Mouse (Mus musculus) yolk sac, embryonic 10.5 days (tissue): ENCODE measurements around the gene Armc3.
"Not testable (repeated sequence)": the region's sequence is repeated elsewhere in the genome, so short reads cannot be mapped to it uniquely, and the experiment has no call there.

Experiments
- DNase-seq: peaks from one replicate; pipeline ENCODE4 v3.0.0-alpha.2; 2017; ENCODE audit warnings: low spot score

Gene Armc3

DNA sequence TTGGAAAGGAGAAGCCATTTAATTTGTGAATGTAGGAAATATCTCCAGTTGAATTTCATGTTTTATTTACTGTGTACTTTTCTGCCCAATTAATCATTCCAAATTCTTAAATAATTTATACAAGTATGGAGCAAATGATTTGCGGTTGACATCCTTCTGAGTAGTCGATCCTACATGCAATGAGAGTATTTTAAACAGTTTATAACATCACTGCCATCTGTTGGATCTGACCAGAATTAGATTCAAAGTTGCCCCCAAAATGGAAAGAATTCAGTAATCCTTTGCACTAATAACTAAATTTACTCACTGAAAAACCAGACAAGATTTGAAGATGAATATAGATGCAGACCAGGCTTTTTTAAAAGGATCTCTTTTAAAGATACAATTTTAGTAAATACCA, 75.5 kb downstream of the Armc3 start:
- DNase-seq = no peak

DNA sequence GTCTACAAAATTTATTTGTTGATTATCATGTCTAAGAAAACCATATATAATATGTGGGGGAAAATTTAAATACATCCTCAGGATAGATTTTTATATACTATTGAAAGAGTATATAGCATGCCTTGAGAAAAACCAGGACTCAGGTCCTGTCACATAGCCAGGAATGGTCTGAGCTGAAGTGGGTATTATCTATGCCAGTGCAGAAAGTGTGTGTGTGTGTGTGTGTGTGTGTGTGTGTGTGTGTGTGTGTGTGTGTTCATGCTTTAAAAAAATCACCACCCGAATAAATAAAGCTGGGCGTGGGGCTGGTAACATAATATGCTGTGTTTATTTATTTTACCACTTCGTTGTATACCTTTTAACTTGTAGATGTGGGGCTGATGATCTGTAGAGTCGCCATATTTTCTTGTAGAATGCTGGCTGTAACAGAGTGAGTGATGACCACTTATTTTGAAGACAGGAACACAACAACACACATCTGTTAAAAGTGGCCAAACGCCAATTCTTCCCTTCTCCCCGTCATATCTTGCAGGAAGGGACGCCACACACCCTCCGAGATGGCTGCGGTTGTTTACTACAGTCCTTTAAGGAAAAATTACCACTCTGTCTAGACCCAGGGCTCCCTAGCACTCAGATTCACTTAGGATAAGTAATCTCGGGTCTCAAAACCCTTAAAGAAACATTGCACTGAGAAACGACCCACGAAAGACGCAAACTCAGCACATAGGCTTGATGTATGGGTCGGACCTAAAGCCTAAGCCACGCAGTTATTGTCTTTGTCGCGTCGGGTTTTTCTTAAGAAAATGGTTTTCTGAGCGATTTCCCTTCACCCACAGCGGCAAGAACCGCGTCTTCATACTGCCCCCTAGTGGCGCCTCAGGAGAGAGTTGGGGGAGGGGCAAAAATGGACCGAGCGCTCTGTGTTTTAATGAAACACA, 76.8 kb downstream of the Armc3 start:
- peak; percentile 53 for DNase-seq

DNA sequence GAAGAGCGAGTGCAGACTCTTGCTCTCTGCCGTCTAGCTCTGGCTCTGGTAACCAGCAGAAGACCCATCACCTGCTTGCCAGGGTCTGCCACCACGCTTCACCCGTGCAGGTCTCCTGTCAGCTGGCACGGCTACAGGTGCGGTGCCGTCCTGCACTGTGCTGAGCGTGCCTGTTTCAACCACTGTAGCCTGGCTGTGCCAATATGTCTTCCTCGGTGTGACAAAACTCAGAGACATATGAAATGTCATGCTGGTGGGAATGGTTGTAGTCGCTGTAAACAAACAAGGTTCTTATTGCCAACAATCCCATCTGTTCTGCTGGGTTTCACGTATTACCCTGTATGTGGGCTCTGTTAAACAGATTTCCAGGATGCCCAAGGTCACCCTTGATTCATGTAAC, 81.2 kb downstream of the Armc3 start:
- DNase-seq = no peak

DNA sequence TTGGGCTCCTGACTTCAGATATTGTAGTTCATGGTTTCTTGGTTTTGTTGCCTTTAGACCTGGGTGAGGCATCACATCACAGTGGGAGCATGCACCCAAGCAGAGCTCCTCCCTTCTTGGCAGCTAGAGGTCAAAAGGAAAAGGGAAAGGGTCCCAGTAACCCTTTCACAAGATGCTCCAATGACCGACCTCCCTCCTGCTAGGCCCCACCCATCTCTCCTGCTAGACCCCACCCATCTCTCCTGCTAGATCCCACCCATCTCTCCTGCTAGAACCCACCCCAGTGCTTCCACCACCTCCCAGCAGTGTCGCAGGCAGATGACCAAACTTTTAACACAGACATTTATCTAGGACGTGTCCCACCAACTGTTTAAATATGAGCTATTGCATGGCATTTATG, 93.3 kb downstream of the Armc3 start:
- DNase-seq = no peak

DNA sequence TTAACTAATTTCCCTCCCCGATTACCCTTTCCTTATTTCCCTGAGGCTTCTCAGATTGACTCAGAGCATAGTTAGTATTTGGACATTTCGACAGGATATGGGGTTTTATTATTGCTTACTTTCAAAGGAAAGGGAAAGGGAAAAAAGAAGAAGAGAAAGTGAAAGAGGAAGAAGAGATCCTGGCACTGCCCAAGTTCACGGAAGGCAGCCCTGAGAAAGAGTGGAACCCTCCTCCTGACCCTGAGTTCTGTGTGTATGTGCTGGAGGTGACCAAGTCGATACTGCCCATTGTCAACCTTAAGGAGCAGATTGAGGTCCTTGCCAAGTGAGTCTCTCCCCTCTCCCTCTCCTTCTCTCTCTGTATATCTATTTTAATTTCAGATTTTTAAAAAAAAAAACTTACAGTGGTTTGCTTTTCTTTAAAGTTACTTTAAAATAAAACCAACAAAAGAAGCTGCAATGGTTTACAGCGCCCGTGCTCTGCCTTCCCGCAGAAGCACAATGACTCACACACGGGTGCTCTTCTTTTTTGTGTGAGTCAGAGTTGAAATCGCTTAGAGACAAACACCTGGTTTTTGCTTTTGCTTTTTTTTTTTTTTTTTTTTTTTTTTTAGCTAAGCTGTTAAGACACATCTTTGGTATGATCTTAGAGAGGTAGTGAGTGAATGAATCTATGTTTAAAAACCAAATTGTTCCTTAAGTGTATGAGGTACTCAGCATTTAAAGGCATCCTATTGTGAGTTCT, 101.4 kb downstream of the Armc3 start:
- no peak for DNase-seq

DNA sequence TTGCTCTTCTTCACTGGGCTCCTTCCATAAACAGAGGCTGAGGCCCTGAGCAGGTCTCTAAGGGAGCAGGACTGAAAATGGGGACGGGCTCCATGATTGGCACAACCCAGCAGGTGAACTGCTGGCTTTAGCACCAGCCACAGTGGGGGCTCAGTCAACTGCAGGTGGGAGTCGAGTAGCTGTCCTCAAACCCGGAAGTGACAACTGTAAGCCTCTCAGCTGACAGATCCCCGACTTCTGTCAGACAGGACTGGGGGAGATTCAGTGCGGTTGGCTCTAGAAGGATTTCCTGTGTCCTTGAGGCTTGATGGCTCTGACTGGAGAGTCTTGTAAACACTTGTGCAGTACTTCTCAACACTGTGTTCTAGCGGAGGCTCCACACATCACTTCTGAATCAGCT, 102.1 kb downstream of the Armc3 start:
- peak; percentile 2 for DNase-seq

DNA sequence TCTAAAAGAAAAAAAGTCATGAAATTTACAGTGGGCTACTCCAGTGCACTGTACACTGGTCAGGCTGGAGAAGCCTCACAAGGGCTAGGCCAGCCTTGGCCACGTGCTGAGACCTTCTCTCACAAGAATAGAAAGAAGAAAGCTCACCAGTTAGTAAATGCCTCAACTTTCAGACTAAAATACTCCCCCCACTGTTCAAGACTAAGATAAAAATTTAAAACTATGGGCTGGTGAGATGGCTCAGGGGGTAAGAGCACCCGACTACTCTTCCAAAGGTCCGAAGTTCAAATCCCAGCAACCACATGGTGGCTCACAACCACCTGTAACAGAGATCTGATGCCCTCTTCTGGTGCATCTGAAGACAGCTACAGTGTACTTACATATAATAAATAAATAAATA, 104.0 kb downstream of the Armc3 start:
- not testable (repeated sequence) for DNase-seq

DNA sequence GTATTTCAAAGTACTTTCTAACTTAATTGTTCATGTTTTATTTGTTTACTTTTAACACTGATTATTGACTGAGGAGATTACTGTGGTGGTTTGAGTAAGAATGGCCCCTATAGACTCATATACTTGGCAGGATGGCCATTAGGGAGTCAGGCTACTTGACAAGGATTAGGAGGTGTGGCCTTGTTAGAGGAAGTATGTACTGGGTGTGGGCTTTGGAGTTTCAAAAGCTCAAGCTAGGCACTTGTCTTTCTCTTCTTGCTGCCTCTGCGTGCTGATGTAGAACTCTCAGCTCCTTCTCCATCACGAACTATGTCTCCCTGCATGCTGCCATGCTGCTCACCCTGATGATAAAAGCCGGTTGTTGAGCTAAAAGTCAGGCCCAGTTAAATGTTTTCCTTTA, 111.4 kb downstream of the Armc3 start:
- no peak for DNase-seq

DNA sequence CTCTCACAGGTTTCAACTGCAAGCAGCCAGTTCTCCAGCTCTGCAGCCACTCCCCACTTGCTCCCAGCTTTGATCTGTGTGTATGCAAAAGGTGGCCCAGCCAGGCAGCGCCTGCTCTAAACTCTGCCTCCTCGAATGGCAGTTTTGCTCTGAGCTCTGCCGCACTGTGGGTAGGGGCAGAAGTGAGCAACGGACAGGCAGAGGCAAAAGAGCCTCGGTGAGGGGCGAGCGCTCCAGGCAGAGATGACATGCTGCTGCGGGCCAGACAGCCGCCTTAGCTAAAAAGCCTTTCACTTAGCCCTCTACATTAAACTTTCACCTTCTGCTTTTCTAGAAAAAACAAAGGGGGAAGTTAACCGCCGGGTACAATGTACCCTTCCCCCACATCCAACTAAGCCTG, 117.0 kb downstream of the Armc3 start:
- no peak for DNase-seq

DNA sequence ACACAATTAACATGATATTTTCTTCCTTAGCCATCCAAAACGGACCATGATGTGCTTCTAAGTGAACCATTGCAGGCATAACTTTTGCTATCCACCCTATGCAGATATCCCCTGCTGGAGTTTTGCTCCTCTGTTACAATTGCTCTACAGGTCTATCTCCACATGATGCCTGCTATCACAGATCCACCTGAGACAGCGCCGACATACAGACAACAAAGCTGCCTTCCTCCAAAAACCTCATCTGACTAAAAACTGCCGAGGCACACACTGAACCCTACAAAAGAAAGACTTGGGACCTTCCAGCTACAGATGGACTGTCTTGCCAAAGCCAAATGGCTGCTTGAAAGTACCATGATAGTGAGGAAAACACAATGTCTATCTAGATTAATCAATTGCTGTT, 117.6 kb downstream of the Armc3 start:
- DNase-seq = no peak

DNA sequence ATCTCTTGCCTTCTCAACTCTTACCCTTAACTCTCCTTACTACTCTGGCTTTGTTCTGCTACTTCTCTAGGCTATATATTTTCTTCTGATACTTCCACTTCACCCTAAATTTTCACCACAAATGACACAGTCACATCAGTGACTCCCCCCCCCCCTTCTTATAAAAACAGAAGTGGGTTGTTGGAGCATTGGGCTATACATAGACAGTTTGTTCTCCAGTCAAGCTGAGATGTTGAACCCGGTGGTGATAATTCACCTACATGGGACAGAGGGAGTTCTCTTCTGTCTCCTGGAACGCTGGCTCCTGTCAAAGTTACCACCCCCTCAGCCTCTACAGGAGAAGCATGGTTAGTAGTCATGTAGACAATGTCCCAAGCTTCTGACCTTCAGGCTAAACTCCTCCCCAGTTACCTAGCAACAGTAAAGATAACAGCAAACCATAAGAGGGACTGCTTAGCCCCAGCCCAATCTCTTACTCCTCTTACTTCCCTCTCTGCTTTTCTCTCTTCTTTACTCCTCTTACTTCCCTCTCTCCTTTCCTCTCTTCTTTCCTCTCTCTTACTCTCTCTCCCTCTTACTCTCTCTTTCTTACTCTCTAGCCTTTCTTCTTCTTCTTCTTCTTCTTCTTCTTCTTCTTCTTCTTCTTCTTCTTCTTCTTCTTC, 118.2 kb downstream of the Armc3 start:
- DNase-seq = not testable (repeated sequence)

DNA sequence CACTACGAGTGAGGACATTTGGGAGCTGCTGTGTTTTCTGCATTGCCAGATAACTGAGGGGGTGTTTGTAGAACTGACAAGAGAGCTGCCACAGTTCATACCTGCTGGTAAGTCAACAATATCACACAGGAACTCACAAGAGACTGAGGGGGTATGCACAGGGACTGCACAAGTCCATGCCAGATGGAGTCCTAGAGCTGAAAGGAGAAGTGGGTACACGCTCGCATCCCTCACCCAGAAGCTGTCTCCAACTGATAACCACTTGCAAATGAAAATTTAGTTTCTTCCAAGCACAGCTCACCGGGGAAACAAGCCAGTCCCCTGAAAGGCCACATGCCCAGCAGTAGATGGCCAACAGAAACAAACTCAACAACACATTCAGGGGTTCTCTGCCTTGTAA, 119.4 kb downstream of the Armc3 start:
- DNase-seq = no peak

DNA sequence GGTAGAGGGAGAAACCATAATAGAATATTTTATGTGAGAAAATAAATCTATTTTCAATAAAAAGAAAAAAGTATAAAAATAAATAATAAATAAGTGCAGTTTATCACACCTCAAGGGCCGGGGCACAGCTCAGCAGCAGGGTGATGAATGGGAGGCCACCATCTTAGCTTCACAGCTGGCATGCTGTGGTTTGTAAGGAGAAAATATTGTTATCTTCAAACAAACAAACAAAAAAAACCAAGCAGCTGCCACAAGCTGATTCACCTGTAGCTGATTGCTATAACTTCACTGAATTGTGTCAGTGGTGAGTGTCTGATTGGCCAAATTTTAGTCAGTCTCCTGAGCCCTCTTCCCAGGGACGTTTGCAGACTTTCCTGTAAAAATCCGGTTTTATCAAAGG, 120.2 kb downstream of the Armc3 start:
- no peak for DNase-seq

DNA sequence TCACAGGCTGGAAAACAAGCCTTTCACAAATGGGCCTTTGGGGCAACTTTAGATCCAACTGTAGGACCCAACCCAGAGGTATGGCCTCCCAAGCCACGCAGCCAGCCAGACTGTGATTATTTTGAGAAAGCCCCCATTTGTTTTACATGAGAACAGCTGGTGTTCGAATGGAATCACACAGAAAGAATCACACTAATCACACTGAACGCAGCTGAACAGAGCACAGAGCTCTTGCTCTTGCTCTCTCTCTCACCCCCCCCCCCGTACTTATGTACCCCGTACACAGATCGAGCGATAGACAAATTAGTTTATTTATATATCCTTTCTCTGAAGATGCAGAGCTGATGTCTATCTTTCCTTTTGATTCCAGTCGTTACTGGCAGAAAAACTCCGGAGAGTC, 123.3 kb downstream of the Armc3 start:
- DNase-seq = no peak

DNA sequence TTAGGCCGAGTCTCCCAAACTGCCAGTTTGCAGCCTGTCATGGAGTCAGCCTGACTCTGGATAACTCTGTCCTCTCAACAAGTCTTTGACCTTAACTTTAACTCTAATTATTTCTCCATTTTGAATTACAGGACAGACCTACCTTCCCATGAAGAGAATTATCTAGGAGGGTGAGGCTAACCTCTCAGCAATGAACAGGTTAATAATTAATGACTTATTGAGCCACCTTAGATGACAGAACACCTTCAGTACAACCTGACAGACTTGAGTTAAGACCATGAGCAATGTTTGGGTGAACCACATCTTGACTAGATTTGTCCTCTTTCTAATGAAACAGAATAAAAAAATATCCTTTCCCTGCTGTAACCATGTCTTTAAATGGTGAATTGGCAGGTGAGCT, 127.3 kb downstream of the Armc3 start:
- no peak for DNase-seq

DNA sequence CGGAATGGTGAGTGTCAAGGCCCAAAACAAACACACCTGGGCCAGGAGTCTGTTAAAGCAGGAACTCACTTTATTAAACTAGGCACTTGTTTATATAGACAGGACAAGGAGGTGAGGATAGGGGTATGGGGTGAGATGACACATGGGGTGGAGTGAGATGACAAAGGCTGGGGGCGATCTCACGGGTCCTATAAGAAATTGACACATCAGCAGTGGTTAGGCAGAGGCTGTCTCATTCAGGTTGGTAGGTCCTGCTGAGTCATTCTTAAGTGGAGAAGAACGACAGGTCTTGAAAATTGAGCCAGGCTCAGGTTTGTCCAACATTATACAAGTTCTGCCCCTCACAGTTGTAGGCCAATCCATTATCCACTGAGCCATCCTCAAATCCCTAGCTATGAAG, 128.7 kb downstream of the Armc3 start:
- no peak for DNase-seq

DNA sequence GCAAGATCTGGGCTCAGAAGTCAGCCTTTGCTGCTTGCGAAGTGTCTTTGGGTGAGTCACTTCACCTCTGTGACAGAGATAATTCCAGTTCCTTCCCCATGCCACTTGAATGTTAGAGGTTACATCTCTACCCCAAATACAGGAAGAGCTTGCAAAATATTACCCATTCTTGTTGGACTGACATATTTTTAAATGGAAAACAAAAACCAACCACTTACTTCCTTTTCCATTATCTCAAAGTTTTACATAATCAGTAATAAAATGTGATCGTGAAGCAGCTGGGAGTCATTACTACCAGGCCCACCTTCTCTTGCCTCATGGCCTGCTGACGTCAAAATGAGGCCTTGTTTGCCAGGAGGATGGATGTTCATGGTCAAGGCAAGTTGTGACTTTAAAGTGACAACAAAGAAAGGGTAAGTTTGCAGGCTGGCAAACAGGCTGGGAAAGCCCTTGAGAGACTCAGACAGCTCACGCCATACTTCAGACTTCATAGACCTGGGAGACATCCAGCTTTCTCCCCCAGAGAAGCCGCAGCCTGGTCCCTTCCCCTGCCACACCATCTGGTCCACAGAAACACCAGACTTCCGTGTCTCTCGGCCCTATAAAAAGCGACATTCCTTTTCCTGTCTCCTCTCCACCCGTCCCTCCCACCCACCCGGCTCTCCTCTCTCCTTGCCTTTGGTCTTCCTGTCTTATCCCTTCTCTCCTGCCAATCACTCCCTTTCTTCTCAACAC, 145.0 kb downstream of the Armc3 start:
- no peak for DNase-seq

DNA sequence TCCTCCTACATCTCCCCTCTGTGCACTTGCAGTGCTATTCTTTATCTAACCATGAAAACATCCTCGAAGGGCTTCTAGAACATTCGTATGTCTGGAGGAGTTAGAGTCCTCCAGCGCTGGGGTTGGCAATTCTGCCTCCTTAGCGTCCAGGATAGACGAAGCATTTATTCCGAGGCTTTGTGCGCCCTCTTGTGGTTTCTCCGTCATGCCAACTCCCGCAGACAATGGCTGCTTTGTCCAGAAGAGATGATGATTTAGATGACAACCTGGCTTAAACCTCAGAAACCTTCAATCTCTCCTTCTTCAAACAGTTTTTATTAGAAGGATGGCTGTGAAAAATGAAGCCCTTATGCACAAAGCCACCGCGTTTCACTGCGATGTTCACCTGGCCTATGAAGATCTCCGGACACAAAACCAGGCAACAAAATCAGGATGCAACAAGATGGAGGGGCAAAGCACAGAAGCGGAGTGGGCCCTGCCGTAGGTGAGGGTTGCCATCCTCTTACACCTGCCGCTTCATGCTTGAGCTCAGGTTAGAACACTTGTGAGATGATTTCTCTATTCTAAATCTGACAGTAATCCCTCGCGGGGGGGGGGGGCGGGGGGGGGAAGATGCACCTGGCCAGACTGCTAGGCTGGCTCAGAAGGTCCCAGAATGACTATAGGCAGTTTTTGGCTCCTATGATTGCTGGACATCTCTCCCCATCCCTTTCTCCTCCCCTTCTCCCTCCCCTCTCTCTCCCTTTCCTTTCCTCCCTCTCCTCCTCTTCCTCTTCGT, 145.7 kb downstream of the Armc3 start:
- DNase-seq = peak; percentile 70

DNA sequence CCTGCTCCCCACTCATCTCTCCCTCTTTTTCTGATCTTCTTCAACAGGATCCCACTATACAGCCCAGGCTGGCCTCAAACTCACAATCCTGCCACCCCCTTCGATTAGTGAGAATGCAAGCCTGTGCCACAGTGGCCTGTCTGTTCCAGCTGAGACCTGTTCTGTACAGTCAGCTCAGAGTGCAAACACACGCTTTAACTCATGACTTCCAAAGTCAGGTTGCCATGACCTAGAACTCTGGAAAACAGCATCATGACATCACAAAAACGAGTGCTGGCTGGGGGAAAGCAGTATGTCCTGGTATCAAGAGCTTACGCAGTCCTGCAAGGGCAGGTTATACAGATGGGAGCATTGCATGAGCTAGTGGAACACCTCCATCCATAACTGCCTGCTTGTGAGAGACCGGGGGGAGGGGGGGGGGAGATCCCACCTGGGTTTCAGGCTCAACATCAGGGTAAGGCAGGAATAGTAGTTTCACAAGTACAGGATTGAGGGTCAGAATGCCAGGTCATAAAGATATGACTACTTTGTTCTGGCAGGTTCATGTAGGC, 146.4 kb downstream of the Armc3 start:
- DNase-seq = no peak

DNA sequence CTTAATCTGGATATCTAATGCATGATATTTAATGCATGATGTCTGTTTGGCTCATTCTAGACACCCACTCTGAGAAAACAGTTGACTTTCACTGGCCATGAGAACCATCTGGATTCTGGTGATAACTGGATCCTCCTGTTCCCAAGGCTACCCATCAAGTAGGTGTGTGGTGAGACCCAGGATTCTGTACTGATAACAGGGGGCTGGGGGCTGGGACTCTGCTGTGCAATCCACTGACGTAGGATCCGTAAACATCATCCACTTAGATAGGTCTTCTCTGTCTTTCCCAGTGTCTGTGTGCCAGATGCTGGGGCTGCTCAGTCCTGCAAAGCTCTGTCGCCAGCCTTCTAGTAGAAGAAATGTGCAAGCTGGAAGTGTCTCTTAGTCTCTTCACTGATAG, 149.4 kb downstream of the Armc3 start:
- no peak for DNase-seq

DNA sequence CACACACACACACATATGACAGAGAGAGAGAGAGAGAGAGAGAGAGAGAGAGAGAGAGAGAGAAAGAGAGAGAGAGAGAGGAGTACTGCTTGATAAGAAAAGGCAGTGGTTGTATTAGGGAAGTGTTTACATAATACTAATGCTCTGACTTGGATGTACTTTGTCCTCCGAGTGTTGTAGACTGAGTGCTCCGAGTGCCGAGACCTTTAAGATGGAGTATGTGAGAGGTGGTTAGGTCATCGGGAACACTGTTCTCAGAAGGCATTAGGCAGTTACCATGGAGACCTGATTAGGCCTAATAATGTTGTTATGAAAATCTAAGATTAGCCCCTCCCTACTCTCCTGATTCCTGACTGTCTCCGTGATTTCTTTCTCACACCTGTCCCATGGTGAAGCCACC, 151.1 kb downstream of the Armc3 start:
- no peak for DNase-seq
